Mouse (Mus musculus) ES-CJ7 (cell line): ENCODE measurements around the gene Insig1.

ENCODE experiments used
- DNase-seq: peaks from one replicate; pipeline ENCODE4 v3.0.0; 2011; ENCODE audit warnings: low read depth, low spot score

Gene Insig1

DNA sequence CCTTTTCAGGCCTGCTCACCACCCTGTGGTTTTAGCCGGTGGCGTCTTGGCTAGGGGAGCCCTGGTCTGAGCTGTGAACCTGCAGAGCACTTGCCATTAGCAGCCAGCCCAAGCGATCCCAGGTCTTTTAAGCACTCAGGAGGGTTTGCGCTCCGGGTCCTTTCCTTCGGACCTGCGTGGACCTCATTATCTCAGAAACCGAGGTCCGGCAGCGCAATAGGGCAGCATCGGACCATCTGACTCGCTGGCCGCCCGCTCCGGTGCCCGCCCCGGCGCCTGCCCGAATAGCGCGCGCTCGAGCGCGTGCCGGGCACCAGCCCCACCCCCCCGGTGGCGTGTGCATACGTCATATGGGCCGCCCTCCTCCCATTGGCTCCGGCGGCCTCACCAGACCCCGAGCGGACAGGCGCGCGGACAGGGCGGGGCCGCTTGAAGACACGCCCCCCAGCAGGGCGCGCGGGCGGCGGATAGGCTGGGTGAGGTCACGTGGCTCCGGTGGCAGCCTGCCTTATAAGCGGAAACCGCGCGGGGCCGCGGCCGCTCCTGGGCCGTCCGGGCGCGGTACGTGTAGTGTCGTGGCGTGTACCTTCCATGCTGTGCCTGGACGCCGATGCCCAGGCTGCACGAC is at the start of gene Insig1:
Gene Insig1 (plus strand): TSS at position 536 of the 628 bp plus-strand sequence.
- peak; percentile 96 for DNase-seq

DNA sequence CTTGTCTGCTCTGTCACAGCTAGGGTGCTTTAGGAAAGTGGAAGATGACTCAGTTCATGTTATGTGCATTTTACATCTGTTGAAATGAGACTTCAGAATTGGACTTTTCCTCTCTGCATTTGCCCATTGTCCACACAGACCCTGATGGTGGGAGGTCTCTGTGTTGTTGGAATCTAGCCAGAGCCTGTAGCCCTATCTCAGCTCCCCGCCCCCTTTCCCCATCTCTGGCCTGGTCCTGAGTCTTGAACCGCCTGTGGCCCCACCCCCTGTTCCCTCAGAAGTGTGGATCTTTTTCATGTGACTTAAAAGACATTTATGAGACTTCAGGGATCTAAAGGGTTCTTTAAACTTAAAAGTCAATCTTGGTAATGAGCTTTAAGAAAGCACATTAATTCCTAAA is 47.7 kb upstream of the Insig1 start:
- no peak for DNase-seq

DNA sequence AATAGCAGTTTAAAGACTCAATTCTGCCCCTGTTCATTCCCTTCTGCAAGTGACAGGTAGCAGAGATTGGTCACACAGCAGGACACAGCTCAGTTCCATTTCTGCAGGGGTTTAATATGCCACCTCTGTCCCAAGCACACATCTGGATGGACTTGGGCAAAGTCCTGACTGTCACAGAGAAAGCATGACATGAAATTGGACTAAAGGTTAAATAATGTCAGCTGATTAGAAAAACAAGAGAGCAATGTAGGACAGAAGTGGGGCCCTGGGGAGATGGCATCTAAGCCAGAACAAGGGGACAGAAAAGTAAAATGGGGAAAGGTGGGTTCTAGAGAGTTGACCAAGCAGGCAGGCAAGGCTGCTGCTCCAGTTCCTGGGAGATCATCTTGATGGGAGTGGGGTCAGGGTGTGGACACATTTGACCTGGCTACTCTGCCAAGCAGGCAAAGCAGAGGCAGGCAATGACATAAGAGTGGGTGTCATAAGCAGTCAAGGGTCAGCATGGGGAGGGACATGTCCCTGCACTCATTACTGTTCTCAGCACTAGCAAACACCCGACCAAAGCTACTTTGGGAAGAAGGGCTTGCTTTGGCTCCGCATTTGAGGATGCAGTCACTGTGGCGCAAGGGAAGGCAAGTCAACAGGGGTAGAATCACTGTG is 39.5 kb upstream of the Insig1 start:
- no peak for DNase-seq

DNA sequence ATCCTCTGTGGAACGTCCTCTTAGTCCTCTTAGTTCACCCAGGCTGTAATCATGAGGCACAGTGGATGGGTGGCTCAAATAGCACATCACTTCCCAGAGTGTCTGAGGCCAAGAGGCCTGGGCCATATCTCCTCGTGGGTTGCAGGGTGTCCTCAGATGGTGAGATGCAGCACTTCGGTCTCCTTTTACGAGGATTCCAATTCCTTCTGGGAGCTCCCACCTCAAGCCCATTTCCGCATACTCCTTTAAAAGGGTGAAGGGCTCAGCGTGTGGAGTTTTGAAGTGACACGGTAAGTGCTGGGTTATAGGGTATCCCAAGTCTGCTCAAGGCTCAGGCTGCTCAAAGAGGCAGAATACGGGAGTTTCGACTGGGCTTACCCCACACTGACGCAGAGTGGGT is 38.3 kb upstream of the Insig1 start:
- DNase-seq = no peak

DNA sequence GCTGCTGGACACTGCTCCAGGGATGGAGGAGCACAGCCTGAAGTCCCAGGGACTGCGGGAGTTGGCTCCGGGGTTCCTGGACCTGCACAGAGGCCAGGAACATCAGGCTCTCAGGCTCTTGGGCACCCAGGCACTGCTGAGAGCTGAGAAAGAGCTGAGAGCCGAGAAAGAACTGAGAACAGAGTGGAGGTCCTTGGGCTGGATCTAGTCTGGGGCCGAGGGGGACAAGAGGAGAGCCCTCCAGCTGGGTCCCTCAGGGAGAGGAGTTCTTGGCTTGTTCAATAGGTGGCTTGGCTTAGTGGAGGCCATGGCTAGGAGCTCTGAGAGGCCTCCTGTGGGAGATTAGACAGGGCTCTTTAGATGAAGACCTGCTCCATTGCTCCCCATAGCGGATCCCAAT is 37.9 kb upstream of the Insig1 start:
- no peak for DNase-seq

DNA sequence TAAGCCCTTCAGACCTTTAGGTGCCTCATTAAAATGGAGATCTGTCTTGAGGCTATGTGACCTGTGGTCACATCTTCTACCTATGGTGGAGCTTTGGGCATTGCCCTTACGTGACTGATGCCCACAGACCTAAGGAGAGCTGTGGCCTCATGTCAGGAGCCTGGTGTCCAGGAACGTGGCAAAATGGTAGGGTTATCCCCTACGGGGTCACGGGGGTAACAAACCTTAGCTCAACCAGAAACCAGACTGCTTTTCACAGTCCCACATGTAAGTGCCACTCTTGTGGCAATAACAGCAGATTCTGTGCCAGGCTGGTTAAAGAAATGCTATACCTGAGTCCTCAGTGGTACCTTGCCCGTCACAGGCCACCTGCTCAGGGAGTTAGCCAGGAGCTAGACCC is 37.3 kb upstream of the Insig1 start:
- DNase-seq = no peak

DNA sequence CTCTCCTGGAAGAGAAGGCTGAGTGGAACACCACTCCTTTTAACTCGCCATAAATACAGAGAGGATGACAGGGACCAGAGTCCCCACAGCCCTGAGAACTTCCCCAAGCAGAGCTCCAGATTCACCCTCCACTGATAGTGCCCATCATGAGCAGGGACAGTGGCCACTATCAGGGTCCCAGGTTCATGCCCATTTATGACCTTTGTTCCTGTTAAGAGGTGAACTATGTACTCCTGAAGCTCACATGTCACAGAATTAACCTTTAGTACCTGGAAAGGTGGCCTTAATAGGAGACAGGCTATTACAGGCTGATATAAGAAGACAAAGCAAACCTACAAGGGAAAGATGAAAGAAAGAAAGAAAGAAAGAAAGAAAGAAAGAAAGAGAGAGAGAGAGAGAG is 35.2 kb upstream of the Insig1 start:
- no peak for DNase-seq

DNA sequence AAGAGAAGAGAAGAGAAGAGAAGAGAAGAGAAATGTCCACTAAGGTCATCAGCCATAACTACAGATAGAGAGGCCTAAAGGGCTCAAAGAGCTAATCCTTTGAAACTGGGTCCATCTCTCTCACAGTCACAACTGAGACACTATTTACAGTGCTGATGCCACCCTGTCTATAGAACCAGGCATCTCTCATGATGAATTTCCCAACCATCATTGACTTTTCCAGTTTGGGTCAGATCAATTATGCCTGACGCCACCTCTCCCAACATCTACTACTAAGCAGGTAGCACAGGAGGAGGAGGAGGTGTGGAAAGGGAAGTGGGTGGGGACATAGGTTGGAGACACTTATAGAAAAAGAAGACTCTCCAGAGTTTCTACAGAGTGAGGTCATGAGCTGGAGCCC is 34.6 kb upstream of the Insig1 start:
- no peak for DNase-seq

DNA sequence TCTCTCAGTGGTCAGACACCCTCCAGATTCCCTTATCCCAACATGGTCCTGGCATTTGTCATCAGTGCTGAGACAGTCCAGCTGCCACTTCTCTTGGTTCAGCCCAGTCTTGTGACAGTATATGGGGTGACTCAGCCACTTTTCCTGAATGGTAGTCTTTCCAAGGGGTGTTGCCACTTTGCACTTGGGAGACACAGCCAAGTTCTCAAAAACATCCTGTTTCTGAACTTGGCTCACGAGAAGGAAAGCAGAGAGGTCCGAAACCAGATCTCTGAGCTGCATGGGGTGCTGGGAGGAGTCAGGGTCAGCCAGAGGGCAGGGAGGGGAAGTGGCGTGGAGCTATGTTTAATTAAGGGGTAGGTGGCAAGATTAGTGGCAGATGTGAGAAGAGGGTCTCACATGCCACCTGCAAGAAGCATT is 34.0 kb upstream of the Insig1 start:
- peak; percentile 15 for DNase-seq

DNA sequence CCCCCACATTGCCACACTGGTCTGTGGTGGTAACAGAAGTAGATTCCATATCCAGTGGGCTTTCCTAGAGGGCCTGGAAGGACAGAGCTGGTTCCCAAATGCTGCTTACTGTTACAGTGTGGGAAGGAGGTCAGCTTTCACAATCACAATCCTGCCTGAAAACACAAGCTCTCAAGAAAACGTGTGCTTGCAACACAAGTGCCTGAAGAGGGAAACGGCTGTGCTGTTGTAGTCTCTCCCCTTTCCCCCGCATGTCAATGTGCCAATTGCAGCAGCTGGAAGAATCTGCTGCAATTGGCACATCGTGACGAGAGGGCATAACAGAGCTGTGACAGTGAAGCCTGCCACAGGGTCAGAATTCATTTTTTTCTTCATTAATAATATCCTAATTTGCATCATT is 33.5 kb upstream of the Insig1 start:
- DNase-seq = no peak

DNA sequence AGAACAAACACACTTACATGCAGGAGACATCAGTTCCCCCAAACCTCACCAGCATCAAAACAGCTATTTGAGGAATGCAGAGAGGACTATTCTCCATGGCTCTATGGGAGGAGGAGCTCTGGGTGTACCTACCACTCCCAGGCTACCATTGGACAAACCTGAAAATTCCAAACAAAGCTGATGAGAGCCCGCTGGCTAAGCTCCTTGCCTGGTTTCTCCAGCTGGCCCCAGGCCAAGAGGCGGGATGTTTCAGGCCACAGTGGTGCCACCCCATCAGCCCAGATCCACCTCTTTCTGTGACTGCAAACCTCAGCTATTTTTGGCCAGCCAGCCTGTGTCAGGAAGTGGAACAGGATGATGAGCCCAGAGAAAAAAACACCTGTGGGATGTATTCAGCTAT is 33.0 kb upstream of the Insig1 start:
- DNase-seq = peak; percentile 54

DNA sequence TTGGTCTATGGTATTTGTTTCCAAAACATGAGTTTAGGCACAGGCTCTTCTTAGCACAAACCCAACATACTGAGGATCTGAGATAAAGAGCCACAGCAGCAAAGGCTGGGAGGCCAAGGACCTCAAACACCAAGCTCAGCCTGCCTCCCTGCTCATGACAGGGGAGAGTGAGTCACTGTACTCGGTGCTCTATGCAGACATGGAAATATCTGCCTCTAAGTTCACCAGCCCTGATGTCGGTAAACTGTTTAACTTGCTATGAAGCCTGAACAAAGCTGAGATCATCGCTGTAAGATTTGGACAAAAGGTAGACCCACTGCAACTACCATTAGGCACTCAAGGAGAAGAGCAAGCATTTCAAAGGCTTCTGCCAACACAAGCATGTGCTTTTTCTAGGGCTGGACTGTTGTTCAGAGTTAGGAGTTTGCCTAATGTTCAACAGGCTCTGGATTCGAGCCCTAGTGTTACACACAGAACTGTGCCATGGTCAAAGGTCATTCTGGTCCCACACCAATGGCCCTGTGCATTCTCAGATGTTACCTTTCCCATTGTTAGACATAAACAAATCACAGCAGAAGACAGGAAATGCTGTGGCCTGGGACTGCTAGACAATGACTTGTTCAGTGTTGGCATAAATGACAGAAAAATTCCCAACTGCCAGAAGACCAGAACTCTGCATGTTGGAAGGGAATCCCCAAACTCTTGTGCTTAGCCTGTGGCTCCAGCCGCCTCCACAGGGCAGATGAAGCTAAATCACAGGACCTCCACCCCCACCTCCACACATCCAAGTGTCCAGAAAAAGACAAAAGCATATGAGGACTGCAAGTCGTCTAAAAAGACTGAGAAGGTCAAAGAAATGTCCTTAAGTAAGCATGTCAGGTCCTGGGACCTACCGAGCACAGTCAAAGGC is 31.2 kb upstream of the Insig1 start:
- no peak for DNase-seq

DNA sequence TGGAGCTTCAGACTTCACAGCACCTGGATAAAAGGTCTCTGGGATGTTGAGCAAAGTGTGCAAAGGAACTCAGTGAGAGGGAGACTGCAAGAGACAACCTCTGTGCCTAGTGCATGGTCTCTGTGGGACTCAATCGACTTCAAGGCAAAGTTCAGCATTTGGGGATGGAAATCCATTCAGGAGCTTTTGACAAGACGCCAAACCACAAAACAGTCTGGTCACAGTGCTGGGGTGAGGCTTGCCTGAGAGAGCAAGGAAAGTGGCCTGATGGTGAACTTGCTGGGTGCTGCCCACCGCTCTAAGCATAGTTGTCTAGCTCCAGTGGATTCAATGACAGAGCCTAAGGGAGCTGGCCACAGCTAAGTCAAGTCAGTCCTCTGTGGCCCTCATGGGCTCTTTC is 30.4 kb upstream of the Insig1 start:
- DNase-seq = no peak

DNA sequence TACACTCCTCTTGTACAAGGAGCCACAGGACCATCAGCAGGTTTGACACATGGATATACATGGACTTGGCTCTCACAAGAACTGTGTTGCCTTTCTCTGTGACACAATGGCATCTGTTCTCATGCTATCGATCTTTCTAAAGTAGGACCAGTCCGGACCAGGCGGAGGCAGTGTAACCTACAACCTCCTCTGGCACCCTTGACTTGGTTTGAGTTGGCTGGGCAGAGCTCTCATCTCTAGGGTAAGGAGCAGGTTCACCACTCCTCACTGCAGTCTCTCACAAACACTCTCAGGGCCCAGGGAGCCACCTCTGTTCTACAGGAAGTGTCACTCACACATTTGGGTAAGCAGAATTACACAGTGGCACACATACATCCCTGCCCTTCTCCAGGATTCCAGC is 29.1 kb upstream of the Insig1 start:
- DNase-seq = no peak

DNA sequence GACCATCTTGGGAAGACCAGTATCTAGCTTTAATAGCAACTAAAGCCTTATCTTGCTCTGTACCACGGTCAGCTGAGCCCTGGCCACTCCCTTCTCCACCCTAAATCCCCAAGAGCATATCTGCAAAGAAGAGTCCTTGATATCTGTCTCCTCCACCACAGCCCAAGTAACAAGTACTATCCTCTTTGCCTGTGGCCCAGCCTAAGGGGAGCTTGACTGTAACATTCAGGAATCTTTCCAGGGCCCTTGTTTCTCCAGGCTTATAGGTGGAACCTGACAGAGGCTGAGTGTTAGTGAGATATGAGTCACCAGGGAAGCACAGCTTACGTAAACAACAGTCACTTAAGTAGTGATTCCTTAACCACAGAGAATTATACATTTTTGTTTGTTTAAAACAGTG is 28.4 kb upstream of the Insig1 start:
- no peak for DNase-seq

DNA sequence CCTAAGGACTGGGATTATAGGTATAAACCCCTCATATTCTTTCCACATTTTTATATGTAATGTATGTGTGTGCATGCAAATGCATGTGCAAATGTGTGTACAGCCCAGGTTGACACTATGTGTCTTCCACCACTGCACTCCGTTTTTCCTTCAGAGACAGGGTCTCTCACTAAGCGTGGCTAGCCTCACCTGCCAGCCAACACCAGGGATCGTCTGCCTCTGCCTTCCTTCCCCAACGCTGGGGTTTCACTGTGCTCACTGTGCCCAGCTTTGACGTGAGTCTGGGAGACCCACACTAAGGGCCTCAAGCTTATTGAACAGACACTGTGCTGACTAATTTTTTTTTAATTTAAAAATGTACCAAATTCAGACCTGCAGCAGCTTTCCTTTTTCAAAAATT is 27.8 kb upstream of the Insig1 start:
- no peak for DNase-seq

DNA sequence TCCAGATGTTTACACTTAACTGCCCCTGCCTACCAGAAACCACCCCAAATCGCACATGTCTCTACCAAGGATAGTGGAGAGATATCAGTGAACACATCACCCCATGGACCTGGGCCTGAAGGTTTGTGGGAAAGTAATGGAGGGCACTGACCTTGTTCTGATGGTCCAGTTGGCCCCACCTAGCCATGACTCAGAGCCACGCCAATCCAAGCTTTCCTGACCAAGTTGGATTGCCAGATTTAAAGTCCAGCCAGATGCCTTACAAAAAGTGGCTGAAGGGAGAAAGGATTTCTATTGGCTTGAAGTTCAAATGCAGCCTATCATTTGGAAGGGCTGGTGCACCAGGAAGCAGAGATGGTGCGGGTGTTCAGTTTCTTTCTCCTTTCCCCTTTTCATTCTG is 24.2 kb upstream of the Insig1 start:
- DNase-seq = no peak

DNA sequence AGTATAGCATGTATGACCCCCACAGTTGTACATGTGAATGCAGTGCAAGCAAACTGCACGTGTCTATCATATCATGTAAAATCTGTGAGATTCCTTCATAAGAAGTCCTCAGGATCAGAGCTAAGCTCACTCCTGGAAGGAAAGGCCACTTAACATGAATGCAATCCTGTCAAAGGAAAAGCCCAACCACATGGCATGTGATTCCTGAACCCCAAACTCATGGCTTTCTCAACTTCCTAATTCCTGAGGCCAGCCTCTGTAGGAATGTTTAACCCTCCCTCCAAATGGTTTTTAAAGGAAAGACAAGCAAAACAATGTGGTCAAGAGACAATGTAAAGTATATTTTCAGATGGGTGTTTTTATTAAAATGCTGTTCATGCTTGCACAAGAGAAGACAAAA is 23.2 kb upstream of the Insig1 start:
- DNase-seq = no peak

DNA sequence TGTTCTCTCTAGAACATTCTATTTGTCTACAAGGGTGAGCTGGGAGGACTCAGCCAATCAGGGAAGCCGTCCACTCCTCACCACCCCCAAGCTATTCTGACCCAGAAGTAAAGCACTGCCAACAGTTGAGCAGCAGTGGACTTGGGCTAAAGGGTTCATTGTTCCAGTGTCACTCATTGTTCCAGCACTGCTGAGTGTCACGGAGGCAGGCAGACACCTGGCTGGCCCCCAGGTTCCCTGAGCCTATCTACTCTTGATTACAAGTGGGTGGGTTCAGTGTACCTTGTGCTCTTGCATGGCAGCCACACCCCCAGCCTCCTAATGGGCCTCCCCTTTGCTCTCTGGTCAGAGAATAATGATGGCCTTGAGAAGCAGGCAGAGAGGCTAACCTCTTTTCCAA is 15.7 kb upstream of the Insig1 start:
- DNase-seq = no peak

DNA sequence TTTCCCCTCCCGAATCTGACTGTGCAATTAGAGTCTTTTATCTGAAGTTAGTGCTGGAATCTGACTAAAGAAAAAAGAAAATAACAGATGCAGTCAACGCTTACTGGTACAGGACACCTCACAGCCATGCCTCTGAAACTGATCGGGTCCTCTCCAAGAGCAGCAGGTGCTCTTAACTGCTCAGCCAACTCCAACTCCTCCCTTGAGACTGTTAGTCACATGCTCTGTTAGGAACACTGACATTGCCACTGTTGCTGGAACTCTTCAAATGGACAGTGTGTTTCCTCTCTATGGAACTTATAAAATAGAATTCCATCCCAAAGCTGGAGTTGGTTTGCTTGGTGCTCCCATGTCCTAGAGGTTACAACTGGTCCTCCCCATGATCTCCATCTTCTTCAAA is 14.3 kb upstream of the Insig1 start:
- no peak for DNase-seq

DNA sequence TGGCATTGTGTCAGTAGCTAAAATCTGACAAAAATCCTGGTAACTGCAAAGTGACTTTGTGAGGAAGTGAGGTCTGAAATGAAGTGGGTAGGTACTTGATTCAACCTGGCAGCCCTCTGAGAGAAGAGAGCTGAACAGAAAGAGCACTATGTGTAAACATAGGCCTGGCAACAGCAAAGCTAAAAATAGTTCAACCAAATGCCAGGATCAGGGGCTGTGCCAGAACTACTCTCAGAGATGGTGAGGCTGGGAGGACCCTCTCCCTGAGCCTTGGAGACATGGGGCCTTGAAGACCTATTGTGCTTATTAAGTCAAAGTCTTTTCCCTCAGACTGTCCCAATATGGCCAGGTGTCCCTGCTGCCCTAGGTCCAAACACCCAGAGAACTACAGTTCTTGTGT is 10.7 kb upstream of the Insig1 start:
- no peak for DNase-seq

DNA sequence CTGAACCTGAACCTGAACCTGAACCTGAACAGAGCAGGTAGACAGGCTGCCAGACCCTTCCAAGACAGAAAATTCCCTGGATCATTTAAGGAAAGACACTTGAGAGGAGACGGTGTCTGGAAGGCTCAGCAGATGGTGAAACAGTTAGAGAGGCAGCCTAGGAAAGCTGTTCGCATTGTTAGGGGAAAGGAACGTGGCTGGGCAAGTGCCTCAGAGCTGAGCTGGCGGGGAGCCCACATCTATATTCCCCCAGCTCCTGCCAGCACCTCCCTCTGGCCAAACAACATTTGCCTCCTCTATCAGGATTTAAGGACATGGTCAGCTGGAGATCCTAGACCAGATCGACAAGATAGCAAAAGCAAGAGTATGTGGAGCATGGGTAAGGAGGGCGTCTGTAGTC is 10.2 kb upstream of the Insig1 start:
- no peak for DNase-seq
